Mouse (Mus musculus): ENCODE measurements at regions not wholly inside any gene's neighbourhood (a gene's known extent, or its start where the extent isn't known, plus 50 kb on each side); places are given as distances from the start of the nearest gene placed in this dataset.

DNA sequence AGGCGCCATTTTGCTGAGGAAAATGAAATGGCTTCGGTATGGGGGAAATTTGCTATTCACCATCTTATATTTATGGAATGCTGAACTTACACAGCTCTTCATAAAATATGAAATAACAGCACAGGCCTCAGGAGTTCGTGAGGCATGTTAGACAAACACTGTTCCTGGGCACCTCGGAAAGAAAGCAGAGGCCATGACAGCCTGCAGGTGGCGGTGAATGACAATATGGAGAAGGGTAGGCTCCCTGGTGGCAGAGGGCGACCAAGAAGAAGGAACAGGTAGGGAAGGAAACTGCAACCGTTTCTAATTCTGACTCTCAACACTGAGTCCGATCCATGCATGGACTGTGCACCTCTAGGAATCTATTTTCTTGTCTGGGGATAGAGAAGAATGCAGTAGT, 553.6 kb upstream of the Tmpo start:
- WGBS = 81% methylated on average over 8 of the region's 8 CpGs
- Histone ChIP-seq H3K9ac (no peak overlapping the region), H3K4me1 (replicated peaks) (peaks cover 7% of the 10 kb centered on the region; the same call in 1 of the 2 replicates), H3K9me3 (no peaks in the 10 kb centered on the region), H3K27ac (replicated peaks) (no peak overlapping the region), H3K27me3 (no peaks in the 10 kb centered on the region), H3K4me2 (no peak overlapping the region), H3K4me3 (no peak overlapping the region), H3K36me3 (no peaks in the 10 kb centered on the region)
- ATAC-seq (ENCODE audit: low read depth) = no peak

DNA sequence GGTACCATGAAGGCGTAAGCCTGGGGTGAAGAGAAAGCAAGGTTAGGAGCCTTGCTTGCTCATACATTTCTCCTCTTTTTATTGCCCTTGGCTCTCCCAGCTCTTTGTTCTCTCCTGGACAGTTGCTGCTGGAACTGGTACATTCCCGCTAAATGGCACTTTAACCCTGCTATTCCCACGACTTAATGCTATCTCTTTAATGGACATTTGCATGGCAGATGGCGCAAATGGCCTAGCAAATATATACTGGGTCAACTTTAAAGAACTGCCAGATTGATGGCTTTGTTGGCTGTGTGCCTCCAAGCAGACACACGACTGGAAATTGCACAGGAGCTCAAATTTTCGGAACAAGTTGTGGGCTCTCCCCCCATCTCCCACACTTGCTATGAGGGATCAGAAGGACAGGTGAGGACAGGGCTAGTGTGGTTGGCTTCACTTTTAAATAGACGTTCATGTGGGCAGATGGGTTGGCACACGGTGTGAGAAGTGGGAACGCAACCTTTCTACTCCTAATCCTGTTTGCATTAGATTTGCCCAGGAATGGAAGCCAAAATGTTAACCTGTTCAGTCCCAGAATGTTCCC, 551.0 kb upstream of the Tmpo start:
- no peak overlapping the region for H3K4me3 ChIP-seq
- 47% methylated on average over 9 of the region's 9 CpGs for WGBS

DNA sequence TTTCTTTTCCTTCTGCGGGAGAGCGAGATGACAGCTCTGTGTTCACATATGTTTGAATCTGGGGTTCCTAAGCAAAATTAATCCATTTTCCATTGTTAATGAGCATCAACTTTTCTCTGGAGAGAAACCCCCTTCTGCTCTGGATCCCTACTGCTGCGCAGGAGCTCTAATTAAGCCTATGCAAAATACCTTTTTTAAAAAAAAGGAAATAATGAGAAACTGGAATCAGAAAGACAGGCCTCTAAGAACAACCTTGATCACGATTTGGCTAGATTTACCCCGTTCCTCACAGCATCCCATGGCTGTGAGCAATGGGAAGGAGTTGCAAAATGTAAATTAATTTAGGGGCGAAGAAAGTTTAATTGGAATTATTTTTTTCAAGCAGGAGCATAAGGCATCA, 548.9 kb upstream of the Tmpo start:
- H3K4me3 ChIP-seq = no peak overlapping the region
- H3K27me3 ChIP-seq = no peaks in the 10 kb centered on the region
- no peak overlapping the region for H3K4me2 ChIP-seq
- H3K36me3 ChIP-seq = no peaks in the 10 kb centered on the region
- H3K9me3 ChIP-seq = no peaks in the 10 kb centered on the region
- H3K4me1 ChIP-seq (replicated peaks) = peaks cover 7% of the 10 kb centered on the region; the same call in 1 of the 2 replicates
- no peak overlapping the region for H3K9ac ChIP-seq
- WGBS = 76% methylated on average over 6 of the region's 6 CpGs
- no peak for ATAC-seq (ENCODE audit: low read depth)
- no peak overlapping the region for H3K27ac ChIP-seq (replicated peaks)

More for the DNA sequence above, 551.0 kb upstream of the Tmpo start:
- peaks cover 7% of the 10 kb centered on the region; the same call in 1 of the 2 replicates for H3K4me1 ChIP-seq (replicated peaks)
- no peak overlapping the region for H3K4me2 ChIP-seq
- ATAC-seq (ENCODE audit: low read depth) = no peak
- H3K9me3 ChIP-seq = no peaks in the 10 kb centered on the region
- H3K27me3 ChIP-seq = no peaks in the 10 kb centered on the region
- no peaks in the 10 kb centered on the region for H3K36me3 ChIP-seq
- 0 out of 2 replicates have a peak overlapping the region, but pooled peaks have one; percentile 0 for H3K27ac ChIP-seq (replicated peaks)
- H3K9ac ChIP-seq = no peak overlapping the region

DNA sequence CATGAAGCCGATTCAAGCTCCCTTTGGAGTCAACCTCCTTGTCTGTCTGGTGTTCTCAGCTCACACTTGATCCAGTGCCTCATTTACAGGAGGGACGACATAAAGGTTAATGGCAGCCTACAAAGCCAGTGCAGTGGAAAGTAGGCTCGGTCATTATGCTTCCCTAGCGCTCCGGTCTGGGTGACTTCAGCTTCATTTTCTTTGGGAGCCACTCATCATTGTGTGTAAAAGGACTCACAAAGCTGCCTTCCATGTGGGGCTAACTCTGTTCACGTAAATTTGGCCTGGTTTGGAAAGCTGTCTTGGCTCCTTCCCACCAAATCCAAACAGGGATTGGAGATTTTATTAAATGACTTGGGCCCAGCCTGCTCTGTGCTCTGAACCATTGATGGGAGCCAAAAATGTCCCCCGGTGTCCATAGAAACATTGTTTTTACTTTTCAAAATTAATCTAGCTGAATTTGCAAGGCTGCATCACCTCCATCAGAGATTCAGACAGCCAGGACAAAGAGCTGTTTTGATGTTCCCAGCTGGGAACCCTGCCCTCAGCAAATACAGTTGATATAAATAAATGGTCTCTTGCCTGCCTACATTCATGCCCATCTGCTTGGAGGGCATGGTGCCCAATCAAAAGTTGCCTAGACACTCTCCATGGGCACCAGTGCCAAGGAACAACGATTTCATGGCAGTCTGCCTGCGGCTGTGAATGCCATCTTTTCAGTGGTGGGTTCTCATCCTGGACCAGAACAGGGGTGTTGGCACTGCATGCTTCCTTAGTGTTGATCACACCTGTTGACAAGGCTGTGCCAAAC, 538.7 kb upstream of the Tmpo start:
- no peak overlapping the region for H3K9ac ChIP-seq
- H3K4me1 ChIP-seq (replicated peaks) = peaks cover 6% of the 10 kb centered on the region; the same call in 1 of the 2 replicates
- no peaks in the 10 kb centered on the region for H3K27me3 ChIP-seq
- no peak overlapping the region for H3K4me2 ChIP-seq
- H3K4me3 ChIP-seq = no peak overlapping the region
- H3K9me3 ChIP-seq = no peaks in the 10 kb centered on the region
- H3K36me3 ChIP-seq = no peaks in the 10 kb centered on the region
- peak; percentile 92 for ATAC-seq (ENCODE audit: low read depth)
- WGBS = 62% methylated on average over 9 of the region's 9 CpGs
- H3K27ac ChIP-seq (replicated peaks) = peak overlapping the region; percentile 52; the same call in 1 of the 2 replicates

DNA sequence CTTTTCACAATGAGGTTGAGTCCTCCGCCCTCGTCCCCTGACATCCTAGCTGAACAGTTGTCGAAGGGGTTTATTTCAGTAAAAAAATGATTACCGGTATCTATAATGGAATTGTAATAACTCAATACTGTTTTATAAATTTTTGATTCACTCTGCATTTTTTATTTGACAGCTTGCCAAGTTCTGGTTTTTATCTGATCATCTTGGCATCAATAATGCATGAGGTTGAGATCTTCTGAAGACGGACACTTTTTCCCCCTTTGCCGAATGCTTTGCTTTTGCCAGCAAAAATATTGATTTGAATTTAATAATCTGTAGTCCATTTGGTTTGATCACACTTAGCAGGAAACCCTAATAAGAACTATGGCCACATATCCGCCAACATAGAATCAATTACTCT, 535.5 kb upstream of the Tmpo start:
- no peaks in the 10 kb centered on the region for H3K27me3 ChIP-seq
- H3K36me3 ChIP-seq = no peaks in the 10 kb centered on the region
- peaks cover 6% of the 10 kb centered on the region; the same call in 1 of the 2 replicates for H3K4me1 ChIP-seq (replicated peaks)
- no peaks in the 10 kb centered on the region for H3K9me3 ChIP-seq
- no peak overlapping the region for H3K4me3 ChIP-seq
- ATAC-seq (ENCODE audit: low read depth) = no peak
- H3K27ac ChIP-seq (replicated peaks) = peak overlapping the region; percentile 43; the same call in 1 of the 2 replicates
- H3K4me2 ChIP-seq = no peak overlapping the region
- no peak overlapping the region for H3K9ac ChIP-seq
- 54% methylated on average over 7 of the region's 7 CpGs for WGBS

DNA sequence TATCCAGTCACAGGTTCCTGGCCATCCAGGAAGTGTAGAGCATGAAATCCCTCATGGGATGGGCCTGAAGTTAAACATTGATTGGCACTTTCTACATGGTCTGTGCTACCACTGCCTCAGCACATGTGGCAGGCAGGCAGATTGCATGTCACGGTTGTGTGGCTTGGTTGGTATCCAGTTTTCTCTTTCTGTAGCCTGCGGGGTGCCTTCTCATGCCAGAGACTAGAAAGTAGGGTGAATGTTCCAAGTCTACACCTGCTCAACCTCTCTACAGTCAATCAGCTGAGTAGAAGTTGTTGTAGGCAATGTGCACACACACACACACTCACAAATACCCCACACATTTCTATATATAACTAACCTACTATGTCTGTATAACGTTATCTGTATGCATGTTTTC, 533.5 kb upstream of the Tmpo start:
- Histone ChIP-seq H3K4me2 (no peak overlapping the region), H3K4me1 (replicated peaks) (peaks cover 6% of the 10 kb centered on the region; the same call in 1 of the 2 replicates), H3K27ac (replicated peaks) (no peak overlapping the region), H3K36me3 (no peaks in the 10 kb centered on the region), H3K27me3 (no peaks in the 10 kb centered on the region), H3K4me3 (no peak overlapping the region), H3K9me3 (no peaks in the 10 kb centered on the region), H3K9ac (no peak overlapping the region)
- WGBS = 79% methylated on average over 3 of the region's 3 CpGs
- no peak for ATAC-seq (ENCODE audit: low read depth)

DNA sequence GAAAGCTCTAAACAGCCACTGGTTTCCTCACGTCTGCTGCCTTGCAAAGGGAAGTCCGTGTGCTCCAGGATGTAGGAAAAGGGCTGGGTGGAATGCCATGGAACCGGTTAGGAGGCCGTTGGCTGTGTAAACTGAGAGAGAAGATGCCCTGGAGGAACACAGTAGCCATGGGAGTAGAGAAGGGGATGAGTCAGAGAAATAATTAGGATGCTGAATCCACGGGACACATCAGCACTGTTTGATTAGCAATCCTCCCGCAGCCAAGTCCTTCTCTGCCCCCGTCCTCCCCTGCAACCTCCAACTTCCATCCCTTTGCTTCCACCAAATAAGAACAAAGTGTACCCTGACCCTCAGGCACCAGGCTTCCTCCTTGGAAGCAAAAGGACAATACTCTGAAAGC, 532.4 kb upstream of the Tmpo start:
- no peak overlapping the region for H3K4me3 ChIP-seq
- no peak overlapping the region for H3K4me2 ChIP-seq
- 42% methylated on average over 7 of the region's 7 CpGs for WGBS
- no peaks in the 10 kb centered on the region for H3K27me3 ChIP-seq
- no peak overlapping the region for H3K27ac ChIP-seq (replicated peaks)
- no peak overlapping the region for H3K9ac ChIP-seq
- no peak for ATAC-seq (ENCODE audit: low read depth)
- H3K9me3 ChIP-seq = no peaks in the 10 kb centered on the region
- peaks cover 6% of the 10 kb centered on the region; the same call in 1 of the 2 replicates for H3K4me1 ChIP-seq (replicated peaks)
- no peaks in the 10 kb centered on the region for H3K36me3 ChIP-seq

DNA sequence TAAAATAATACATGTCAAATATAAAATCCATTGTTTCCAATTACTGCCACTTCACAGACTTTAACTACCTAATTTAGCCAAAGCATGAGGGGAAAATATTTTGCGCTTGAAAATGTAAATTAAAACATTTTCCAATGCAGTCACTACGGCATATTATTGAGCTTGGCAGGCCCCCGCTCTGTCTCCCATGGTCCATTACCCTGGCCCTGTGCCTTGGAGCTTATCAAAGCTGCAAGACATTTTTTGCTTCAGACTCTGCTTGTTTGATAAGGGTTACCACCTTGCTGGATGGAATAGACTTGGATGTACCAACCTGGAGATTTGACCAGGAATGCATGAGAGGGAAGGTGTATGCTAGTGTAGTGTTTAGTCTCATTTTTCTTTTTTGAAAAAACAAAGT, 525.7 kb upstream of the Tmpo start:
- Histone ChIP-seq H3K9me3 (no peaks in the 10 kb centered on the region), H3K9ac (no peak overlapping the region), H3K4me1 (replicated peaks) (no peaks in the 10 kb centered on the region), H3K27me3 (no peaks in the 10 kb centered on the region), H3K36me3 (no peaks in the 10 kb centered on the region), H3K4me2 (no peak overlapping the region), H3K4me3 (no peak overlapping the region), H3K27ac (replicated peaks) (no peak overlapping the region)
- ATAC-seq (ENCODE audit: low read depth) = no peak
- WGBS = 71% methylated on average over 3 of the region's 3 CpGs

DNA sequence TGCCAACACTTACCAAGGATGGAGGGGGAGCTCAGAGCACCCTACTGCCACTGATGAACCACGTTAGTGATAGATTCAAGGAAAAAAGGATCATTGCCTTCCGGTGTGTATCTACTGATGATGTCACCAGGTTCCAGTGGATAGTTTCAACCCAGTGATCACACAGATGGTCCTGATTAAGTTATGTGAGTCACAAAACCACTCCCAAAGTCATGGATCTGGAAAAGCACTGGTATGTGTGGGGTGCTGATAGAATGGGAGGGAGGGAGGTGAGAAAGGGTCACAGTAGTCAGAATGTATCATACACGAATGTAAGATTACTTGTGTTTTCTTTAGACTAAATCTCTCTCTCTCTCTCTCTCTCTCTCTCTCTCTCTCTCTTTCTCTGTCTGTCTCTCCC, 523.6 kb upstream of the Tmpo start:
- Histone ChIP-seq H3K27ac (replicated peaks) (no peak overlapping the region), H3K4me3 (no peak overlapping the region), H3K27me3 (no peaks in the 10 kb centered on the region), H3K9ac (no peak overlapping the region), H3K4me1 (replicated peaks) (no peaks in the 10 kb centered on the region), H3K36me3 (no peaks in the 10 kb centered on the region), H3K4me2 (no peak overlapping the region), H3K9me3 (no peaks in the 10 kb centered on the region)
- no peak for ATAC-seq (ENCODE audit: low read depth)
- 75% methylated on average over 3 of the region's 3 CpGs for WGBS

DNA sequence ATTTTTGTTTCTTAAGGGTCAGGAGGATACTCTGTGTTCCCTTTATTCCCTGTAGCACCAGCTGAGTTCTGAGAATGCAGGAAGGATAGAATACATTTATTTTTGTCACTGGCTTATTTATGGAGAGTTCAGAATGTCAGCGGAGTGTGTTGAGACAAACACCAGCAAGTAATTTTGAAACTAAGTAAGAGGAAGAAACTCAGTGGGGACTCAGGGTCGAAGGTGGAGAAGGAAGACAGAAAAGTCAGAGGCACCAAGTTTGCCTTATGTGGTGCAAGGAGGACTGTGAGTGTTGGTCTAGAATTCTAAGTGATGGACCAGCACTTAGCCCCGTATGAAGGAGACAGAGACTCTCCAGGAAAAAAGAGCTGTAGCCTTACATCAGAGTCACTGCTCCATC, 520.7 kb upstream of the Tmpo start:
- WGBS = 87% methylated on average over 3 of the region's 3 CpGs
- Histone ChIP-seq H3K36me3 (no peaks in the 10 kb centered on the region), H3K4me1 (replicated peaks) (no peaks in the 10 kb centered on the region), H3K4me2 (no peak overlapping the region), H3K27ac (replicated peaks) (no peak overlapping the region), H3K9me3 (no peaks in the 10 kb centered on the region), H3K4me3 (no peak overlapping the region), H3K27me3 (no peaks in the 10 kb centered on the region), H3K9ac (no peak overlapping the region)
- no peak for ATAC-seq (ENCODE audit: low read depth)

DNA sequence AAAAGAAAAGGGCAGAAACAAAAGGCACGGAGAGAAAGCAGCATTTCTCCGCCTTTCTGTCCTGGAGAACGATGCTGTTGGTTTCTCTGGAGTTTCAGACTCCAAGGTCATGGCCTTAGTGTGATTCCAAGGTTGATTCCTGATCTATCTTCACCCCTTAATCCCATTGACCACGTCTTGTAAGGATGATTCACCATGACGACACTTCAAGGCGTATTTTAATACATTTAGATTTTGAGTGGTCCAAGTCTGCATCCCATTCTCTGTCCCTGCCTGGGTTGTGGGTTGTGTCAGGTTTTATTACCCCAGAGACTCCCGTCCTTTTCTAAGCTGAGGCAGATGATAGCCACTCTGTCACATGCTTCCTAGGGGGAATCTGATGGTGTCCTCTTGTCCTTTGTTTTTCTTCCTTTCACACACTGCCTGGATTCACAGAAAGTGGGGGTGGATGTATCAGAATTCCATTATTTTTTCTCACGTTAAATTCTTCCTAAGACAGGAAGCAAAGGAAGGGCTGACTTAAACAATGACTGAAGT, 505.0 kb upstream of the Tmpo start:
- Histone ChIP-seq H3K9me3 (no peaks in the 10 kb centered on the region), H3K4me3 (no peak overlapping the region), H3K27ac (replicated peaks) (peak overlapping the region; percentile 72), H3K27me3 (no peaks in the 10 kb centered on the region), H3K4me2 (no peak overlapping the region; the same call in 1 of the 2 replicates), H3K36me3 (no peaks in the 10 kb centered on the region), H3K4me1 (replicated peaks) (peaks cover 22% of the 10 kb centered on the region), H3K9ac (no peak overlapping the region)
- 37% methylated on average over 8 of the region's 8 CpGs for WGBS
- no peak for ATAC-seq (ENCODE audit: low read depth)

All from neural tube, embryonic 13.5 days (tissue).